Mouse (Mus musculus): ENCODE data around the gene Hspb8.

The Hspb8 gene

DNA sequence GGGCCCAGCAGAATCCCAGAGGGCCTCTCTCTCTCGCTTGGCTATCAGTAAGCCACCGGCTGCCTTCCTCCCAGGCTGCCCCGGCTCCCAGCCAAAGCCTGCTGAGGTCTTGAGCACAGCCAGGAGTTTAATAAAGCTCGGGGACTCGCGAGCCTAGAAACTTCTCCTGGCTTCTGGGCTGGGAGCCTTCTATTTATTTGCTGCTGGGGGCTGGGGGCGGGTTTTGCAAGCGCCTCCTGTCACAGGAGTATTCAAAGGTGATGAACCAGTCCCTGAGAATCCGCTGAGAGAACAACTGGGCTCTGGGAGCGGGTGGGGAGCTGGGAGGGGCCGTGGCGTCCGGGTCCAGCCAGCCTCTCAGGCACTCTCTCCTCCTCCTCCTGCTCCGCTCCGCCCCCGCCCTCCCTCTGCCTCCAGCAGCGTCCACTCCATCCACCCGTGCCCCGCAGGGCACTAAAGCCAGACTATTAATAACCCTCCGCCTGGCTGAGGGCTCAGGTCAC, at the start of gene Hspb8:
Gene Hspb8, minus strand, starts transcription at position 166 of the 503 bp plus-strand sequence.
- no peak for DNase-seq

- no peak for DNase-seq
These were observed 38.8 kb upstream of the Hspb8 start for GRCm38 (mm10) chr5:116461354-116462042.

DNA sequence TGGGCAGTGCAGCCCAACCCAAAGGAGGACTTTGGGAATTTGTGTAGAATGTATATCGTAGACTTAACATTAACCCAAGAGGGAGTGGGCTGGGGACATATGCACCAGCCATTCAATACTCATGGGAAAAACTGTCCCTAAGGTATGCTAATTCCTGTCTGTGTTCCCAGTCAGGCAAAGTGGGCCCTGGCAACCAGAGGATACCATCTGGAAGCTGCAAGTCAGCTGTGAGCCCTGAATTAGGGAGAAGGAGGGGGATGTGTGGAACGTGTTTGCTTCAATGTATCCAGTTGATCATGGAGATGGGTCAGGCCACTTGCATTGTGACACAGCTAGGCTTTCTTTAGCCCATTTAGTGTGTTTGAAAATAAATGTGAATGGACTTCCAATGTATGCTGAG, 37.3 kb upstream of the Hspb8 start:
- DNase-seq: peak; percentile 43

DNA sequence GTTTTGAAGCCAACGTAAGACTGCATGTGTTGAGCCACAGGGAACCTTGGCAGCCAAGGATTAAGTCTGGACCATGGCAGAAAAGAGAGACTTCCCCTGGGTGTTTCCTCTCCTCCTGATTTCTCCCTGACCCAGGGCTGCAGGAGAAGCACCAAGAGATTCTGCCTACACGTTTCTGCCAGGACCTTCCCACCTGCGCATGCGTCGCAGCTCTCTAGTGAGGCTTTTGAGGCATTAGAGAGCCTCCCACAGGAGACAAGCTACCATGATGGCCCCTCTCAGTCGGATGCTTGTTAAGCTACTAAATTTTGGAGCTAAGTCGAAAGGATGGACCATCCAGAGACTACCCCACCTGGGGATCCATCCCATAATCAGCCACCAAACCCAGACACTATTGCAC, 35.1 kb upstream of the Hspb8 start:
- no peak for DNase-seq

GRCm38 (mm10) chr5:116456796-116457515, 34.3 kb upstream of the Hspb8 start:
- DNase-seq: no peak

- peak; percentile 45 for DNase-seq
These were observed 30.8 kb upstream of the Hspb8 start for GRCm38 (mm10) chr5:116453401-116453851.

- DNase-seq: no peak
These were observed 28.2 kb upstream of the Hspb8 start for GRCm38 (mm10) chr5:116450901-116451300.

DNA sequence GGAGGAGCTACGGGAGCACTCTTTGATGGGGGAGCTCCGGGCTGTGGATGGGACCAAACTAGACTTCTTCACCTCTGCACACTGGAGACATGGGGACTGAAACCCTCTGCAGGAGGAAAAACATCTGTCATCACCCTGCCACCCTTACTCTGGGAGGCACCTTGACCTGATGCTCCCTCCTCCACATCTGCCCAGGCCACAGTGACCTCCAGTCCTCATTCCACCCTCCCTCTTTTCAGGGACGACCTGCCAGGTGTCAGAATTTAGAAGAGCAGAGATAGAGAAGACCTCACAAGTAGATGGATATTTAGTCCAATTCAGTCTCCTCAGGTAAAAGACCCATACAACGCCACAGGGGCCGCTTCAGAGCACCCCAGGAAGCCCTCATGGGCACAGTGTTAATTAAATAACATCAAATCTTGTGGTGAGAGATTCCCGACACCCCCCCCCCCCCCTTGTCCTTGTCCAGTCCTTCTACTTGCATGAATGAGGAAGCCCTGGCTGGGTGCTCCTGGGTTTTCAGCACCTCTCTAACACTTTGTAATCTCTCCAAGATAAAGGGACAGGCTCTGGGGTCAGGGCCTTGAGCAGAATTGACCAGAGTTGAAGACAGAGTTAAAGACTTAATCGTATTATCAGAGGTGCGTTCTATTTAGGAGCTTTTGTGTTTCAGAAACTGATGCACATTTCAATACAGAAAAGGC, 27.0 kb upstream of the Hspb8 start:
- no peak for DNase-seq

GRCm38 (mm10) chr5:116448409-116449191, 25.9 kb upstream of the Hspb8 start:
- DNase-seq: no peak

GRCm38 (mm10) chr5:116447821-116448350, 25.2 kb upstream of the Hspb8 start:
- DNase-seq: no peak

GRCm38 (mm10) chr5:116446552-116446951, 23.9 kb upstream of the Hspb8 start:
- no peak for DNase-seq

- DNase-seq: no peak
These were observed 23.1 kb upstream of the Hspb8 start for GRCm38 (mm10) chr5:116445634-116446367.

- DNase-seq: peak; percentile 36
These were observed 21.9 kb upstream of the Hspb8 start for GRCm38 (mm10) chr5:116444517-116444916.

- DNase-seq: peak; percentile 70
These were observed 20.8 kb upstream of the Hspb8 start for GRCm38 (mm10) chr5:116443459-116443940.

- DNase-seq: peak; percentile 70
These were observed 20.2 kb upstream of the Hspb8 start for GRCm38 (mm10) chr5:116442697-116443458.

- DNase-seq: peak; percentile 60
These were observed 17.6 kb upstream of the Hspb8 start for GRCm38 (mm10) chr5:116440251-116440650.

- DNase-seq: no peak
These were observed 15.7 kb upstream of the Hspb8 start for GRCm38 (mm10) chr5:116438328-116438727.

- no peak for DNase-seq
These were observed 13.5 kb upstream of the Hspb8 start for GRCm38 (mm10) chr5:116436117-116436516.

DNA sequence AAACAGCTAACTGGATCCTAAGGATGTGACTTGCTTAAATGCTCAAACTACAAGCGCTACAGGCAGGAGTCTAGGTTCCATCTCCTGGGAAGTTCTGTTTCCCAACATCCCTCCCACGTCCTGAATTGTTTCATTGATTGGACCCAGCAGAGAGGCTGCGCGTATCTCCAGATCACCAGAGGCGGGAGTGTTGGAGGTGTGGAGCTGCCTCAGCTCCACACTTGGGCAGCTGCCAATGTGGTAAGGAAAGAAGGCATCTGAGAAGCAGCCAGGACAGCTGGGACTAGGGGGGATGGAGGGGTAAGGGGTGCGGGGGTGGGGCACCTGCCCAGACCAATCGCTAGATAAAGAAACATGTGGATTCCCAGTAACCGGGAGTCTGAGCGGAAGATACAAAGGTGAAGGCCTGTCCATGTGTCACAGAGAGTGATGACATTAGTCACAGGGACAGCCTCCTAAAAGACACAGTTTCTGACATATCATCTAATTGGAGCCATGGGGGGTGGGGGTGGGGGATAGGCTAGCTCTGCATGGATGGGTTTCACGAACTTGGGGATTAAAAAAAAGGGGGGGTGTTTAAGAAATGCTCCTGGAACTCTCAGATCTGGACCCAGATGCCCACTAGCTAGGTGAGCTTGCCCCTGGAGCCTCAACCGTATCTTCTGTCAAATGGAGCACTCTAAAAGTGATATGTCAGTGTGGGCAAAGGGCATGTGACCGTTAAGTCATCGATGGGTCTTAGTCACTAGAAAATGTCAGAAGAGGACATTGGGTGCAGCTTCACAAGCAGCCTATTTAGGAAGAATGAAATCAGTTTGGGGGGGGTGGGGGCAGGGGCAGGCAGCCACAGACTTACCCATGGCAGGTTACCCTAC, 12.5 kb upstream of the Hspb8 start:
- DNase-seq: no peak

DNA sequence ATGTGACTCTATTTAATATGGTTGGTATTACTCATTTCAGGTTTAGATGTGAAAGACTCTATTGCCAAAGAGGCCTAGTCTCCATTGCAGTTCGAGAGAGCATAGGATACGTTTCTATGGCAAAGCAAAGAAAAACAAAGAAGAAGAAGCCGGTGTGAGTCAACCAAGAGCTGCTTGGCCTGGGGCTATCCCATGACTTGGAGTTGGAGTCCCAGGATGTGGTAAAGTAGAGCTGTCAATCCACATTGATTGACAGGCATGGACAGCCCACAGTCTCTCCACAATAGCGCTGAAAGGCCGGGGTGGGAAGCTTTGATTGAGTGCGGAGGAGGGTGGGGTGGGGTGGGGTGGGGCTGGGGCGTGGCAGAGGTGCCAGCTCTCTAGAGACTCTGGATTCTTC, 10.2 kb upstream of the Hspb8 start:
- DNase-seq: no peak
